Mouse (Mus musculus): ENCODE measurements around the gene Tex2.
"Not testable (repeated sequence)": the region's sequence is repeated elsewhere in the genome, so short reads cannot be mapped to it uniquely, and the experiment has no call there.

DNA sequence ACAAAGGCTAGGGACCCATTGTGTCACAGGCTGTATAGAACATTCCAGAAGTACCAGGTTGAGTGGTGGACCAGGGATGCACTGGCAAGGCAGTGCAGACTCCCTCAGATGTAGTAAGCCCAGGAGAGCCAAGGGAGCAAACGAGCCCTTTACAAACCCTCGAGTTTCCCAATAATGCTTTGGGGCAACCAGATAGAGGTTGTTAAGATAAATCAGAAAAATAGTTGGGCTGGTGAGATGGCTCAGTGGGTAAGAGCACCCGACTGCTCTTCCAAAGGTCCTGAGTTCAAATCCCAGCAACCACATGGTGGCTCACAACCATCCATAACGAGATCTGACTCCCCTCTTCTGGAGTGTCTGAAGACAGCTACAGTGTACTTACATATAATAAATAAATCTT, 5.5 kb upstream of the Tex2 start:
- TF ChIP-seq POLR2A (IDR thresholded peaks at IDR 0.05; ENCODE audit: borderline replicate concordance, control insufficient read depth, low read depth, low read length); CTCF (IDR thresholded peaks at IDR 0.05; ENCODE audit: control insufficient read depth, insufficient read depth, low read length): not testable (repeated sequence)

All from bone marrow, adult 2 months (tissue).